Mouse (Mus musculus) T-cell, adult 2 months (primary cell): ENCODE results near the gene Rftn1.

ENCODE experiments used
- DNase-seq: peaks from one replicate; pipeline ENCODE4 v3.0.0; 2022; ENCODE audit warnings: low spot score

Gene Rftn1

DNA sequence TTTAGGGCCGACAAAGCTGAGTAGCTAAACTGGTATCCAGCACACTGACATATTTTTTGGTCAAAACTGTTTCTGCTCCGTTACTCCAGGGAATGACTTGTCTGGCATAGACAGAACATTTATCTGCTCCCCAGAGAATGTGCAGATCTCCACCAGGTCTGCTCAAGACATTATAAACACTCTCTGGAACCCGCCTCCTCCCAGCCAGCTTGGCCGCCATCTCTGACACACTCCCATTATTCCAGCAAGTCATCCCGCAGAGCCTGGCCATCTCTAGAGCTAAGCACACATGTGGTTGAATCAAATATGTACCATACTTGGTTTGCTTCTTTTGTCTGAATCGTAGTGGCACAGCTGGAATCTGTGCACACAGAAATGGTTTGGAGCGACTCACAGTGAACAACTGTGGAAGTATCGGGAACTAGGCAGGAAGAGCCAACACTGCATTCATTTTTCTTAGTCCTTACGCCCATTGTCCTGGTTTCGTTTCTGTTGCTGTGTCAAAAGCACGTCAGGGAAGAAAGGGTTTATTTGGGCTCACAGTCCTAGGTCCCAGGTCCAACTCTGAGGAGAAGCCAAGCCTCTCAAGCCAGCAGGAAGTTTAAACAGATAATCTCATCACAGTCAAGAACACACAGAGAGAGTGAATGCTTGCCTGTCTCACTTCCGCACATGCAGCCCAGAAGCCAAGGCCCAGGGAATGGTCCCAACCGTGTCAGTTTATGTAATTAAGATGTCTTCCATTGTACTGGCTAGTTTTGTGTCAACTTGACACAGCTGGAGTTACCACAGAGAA lies 126.4 kb downstream of the Rftn1 start:
- DNase-seq: no peak

DNA sequence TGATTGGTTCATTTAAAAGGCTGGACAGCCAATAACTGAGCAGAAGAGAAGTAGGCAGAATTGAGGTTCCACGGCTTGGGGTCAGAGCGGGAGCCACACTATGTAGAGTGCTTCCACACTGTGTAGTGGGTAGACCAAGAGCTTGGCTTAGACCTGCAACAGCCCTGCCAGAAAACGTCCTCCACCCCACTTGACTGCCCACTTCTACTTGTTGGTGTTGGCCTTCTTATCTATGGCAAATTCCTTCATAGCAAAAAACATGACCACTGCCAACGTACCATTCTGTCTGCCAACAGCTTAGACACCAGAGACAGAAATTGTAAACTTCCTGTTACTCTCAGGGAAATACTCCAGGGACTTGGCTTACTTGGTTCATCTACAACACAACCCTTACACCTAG lies 127.8 kb downstream of the Rftn1 start:
- no peak for DNase-seq

DNA sequence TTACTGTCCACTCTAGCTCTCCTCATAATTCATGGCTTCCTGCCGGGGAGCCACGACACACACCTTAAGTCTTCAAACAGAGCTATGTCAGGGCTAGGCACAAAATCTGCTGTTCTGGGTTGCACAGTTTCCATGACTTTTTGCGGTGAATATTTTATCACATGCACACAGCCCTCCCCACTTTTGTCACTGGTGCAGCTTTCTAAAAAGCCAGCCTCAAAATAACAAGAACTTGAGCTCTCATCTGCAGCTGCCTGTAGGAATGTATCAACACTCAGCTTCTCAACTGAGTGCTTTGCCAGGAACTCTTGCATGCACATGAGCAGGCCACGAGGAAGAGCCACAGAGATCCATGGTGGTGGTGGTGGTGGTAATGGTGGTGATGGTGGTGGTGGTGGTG lies 129.0 kb downstream of the Rftn1 start:
- no peak for DNase-seq

DNA sequence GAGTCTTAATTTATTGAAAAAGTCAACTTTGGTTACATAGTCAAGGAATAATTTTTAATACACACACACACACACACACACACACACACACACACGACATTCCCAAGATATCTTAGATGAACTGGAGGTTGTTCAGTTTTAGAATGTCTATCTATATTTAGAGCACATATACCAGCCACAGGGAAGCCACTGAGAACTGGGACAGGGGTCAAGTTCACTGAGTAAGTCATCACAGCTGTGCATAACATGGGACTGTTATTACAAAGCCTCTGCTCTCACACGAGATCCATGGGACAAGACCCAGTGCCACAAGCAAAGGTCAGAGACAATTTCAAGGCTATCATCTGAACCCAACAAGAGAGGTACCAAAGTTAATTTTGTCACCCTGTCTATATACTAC lies 130.3 kb downstream of the Rftn1 start:
- DNase-seq: no peak

DNA sequence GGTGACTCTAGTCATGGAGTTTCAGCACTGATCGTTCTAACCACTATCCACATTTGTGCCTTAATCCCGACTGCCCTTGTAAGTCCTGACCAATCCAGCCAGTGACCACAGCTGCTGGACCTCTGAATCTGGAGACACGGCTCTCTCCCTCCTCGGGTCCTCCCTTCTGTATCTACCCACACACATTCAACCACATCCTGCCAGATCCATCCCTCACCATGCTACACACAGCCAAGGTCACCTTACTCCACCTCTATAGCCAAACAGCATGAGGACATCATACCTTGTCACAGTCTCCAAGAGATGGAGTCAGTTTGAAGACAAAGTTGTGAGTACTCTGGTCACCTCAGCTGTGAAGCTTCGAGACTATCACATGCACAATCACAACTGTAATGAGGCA lies 131.1 kb downstream of the Rftn1 start:
- DNase-seq: no peak

DNA sequence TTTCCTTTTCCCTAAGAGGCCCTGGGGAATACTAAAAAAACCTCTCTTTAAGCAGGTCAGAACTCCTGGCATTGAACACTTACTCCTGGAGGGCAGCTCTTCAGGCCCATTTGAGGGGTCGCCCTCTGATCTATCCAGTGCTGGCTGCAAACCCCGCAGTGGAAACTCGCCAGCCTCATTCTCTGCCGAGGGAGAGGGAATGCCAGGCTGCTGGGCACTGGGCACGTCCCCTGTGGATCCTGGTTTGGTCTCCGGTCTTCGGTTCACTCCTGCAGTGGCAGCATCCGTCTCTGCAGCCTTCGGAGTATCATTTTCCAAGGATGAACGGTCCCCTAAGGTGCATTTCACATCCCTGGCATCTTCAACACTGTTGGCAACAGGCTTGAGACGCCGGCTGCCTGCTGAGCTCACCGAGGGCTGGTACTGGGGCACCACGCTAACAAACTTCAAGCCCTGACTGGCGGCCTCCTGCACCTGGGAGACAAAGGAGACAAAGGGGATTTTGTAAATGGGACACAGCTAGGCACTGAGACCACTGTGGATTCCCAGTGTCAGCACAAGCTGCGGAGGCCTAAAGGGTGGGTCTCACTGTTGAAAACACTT lies 135.2 kb downstream of the Rftn1 start:
- DNase-seq: no peak

DNA sequence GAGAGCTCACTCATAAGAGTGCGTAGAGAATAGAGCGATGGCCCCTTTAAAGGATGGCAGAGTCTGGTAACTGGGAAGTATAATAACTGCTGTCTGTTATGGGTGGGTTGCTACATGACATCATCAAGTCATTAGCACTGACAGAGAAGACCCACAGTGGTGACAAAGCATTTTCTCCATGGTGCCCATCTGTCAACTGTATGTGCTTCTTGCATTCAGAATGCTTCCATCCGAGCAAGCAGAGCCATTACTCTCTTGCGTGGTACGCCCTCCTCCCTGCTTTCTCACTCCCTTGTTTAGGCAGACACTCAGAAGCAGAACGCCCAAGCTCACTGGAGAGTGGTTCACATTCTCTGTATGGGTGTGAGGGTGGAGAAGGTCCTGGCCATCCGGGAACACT lies 135.9 kb downstream of the Rftn1 start:
- DNase-seq: no peak

DNA sequence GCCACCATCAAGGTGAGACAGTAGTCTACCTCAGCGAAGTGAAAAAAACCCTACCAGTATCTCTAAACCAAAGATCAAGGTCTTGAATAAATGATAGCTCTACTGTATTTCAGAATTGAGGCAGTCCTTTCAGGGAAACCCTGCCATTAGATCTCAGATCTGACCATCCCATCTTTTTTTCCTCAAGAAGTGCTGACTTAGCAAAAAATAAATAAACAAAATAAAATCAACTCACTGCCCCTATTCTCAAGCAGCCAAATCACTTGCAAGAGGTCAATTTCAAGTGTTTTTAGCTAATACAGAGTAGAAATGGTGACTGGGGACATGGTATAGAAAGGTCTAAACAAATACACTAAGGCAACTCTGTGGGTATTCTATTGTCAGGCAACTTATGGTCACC lies 136.5 kb downstream of the Rftn1 start:
- no peak for DNase-seq

DNA sequence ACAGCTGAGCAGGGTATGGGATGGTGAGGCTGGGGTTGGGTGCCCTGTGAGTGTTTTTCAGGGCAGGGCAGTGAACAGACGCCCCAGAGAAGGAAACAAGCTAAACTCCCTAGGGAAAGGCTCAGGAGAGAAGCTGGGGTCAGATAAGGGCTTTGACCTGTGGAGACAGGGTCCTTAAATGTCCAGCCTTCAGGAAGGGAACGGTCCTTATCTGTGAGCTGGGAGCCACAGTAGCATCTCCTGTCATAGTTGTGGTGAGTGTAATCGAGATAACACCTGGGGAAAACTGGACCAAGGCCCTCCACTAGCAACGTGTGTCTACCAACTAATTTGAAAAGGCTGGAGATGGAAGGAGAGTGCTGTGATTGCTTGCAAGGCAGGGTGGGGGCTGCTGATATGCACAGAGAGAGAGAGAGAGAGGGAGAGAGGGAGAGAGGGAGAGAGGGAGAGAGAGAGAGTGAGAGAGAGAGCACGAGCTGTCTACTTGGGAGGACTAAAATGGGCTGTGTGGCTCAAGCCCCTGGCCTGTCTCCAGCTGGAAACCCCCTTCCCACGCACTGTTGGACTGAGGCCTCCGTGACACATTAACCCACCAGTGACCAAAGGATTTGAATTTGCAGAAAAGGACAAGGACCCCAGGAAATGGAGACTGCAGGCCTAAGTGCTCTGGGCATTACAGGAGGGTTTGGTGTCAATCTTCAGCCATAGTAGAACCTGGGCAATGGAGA lies 137.6 kb downstream of the Rftn1 start:
- DNase-seq: no peak

DNA sequence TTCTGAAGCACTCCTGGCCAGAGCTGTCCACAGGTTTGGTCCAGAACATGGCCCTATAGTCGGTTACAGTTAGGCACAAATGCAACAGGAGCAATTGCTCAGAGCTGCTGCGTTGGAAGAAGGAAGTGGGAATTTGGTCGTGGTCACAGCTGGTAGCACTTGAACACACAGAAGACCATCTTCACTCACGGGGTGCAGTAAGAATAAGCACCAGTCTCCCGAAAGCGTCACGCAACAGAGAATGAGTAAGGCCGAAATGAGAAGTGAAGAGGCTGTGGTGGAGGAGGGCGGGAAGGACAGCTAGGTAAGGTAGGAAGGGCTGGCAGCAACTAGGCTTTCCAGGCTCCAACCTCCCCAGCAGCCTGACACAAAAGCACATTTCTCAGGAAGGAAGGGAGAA lies 140.0 kb downstream of the Rftn1 start:
- no peak for DNase-seq

DNA sequence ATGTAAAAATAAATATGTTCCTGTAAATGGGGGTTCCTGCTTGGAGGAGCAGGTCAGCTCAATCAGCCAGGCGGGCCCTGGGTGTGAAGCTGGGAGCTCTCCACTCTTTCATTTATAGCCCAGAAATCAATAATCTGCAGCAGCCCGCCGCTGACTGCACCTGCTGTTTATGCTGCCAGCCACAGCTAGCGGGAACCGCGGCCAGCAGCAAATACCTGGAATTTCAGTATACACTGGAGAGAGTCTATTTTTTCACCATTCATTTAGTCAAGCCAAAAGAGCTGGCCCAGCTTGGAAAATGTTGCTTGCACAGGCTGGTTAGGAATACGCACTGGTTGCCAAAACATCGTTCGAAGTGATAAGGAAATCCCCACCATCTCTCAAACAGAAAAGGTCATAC lies 142.3 kb downstream of the Rftn1 start:
- no peak for DNase-seq

DNA sequence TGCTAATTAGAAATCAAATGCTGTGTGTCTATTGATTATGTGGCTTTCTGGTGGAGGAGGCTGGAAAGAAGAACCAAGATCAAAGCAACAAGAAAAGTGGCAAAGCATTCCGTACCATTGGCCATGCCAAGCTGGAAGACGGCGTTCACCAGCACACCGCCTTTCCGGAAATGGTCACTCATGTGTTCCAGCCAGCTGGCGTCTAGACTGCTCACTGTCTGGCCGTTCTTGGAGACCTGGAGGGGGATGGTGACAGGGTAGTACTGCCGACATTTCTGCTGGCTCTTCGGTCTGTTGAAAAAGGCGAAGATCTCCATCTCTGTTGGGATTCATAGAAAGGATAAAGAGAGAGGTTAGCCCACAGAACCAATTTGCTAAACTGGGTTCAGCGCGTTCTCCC lies 143.3 kb downstream of the Rftn1 start:
- DNase-seq: no peak

DNA sequence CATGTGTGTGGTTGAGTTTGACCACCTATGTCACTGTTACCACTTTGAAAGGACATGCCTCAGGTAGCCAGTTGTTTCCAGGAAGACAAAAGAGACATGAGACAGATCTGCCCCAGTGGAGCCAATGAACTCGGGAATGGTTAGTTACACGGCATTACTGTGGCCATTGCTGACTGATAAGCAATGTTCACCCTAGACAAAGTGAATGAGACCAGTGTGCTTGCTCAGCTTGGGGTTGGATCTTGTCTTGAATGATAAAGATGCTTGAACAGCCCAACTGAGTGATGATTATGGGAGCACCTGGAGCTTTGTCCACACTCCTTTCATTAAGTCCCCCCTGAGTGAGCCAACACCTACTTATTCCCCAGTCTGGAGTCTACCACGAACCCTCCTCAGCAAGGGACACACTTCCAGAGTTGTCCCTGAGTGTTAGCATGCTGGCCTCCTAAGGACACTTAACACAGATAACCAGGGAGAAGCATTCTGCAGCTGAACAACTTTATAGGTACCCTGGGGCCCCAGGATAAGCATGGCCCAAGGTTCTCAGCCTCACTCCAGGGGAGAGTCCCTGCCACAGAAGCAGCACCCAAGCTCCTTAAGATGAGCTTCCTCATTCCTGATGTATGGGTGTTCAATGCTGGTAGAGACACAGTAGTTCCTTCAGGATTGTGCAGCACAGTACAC lies 149.6 kb downstream of the Rftn1 start:
- DNase-seq: no peak

DNA sequence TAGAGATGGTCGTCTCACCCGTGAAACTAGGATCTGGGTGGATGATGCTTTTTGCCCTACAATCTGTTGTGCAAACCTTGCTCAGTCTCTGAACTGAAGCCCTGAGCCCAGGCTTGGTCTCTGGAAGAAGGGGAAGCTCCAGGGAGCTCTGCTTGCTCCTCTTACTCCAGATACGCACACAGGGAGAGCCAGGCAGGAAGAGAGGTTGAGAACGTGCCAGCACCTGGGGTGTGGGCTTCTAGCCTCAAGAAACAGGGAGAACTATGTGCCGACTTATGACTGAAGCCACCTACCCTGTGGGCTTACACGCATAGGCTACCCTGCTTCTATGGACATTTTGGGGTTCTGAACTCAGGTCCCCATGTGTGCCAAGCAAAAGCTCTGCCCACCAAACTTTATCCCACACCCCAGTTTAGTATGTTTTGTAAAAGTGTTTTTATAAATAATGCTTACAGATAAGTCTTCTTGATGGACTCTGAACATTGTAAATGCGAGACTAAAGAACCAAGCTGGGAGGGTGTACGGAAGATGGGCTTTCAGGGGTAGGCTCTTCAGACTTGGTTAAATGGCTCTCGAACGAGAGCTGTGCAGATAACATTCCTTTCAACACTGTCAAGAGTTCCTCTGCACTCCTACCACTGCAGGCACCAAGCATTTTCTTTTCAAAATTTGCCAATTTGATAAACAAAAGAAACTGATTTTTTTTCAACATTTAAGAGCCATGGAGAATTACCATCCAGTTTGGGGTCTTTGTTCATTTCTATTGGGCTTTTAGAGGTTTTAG lies 152.4 kb downstream of the Rftn1 start:
- DNase-seq: no peak

DNA sequence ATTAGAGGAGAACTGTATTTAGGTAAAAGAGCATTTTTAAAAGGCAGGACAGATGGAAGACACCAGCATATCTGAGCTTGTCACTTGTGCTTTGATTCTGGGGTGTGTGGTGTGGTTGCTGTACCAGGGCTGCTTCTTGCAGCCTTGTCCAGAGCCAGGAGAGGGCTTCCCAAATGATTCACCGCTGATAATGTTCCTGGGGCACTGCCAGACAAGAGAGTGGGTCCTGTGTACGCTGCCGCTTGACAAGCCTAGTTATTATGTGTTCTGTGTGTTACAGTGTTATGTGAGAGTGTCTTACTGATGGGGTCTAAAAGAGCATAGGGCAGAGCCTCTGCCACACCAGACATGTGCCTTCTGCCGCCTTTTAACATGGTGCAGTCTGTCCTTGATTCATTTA lies 153.1 kb downstream of the Rftn1 start:
- DNase-seq: no peak

DNA sequence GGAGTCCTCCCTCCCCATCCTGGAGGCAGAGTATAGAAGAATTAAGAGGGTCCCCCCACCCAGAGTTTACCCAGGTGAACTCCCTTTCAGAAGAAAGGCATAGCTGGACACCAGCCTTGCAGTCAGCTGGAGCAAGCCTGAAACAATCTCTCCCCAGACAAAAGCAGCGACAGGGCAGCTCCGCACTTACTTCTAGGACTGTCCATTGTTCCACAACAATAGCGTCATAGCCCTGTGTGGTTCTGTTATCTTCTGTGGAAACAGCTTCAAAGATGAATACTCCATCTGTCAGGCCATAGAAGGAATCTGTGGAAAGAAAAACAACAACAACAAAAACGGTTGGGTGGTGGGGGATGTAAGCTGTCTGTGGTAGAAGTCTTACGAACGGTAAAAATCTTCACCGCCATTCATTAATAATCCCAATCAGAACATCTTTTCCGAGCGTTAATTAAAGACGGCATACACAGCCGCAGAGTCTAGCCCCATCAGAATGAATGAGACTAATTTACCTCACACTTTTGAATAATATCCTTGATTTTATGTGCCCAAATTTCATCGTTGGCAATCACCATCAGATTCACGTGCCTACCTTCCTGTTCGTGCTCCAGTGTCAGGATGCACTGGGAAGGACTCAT lies 153.6 kb downstream of the Rftn1 start:
- DNase-seq: no peak

DNA sequence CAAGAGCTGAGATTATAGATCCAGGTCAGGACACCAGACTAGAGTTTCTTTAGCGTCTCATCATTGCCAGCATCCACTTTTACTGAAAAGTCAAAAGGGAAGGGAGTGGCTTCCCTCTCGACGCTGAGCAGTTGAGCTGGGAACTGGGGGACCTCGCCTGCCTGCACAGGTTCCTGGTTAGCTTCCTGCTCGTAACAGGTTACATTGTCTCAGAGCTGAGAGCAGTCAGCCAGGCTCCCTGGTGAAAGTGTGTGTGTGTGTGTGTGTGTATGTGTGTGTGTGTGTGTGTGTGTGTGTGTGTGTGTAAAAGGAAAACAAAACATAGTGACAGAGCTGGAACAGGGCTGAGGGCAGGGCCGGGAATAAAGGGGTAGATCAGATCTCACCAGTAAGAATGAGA lies 156.8 kb downstream of the Rftn1 start:
- no peak for DNase-seq

DNA sequence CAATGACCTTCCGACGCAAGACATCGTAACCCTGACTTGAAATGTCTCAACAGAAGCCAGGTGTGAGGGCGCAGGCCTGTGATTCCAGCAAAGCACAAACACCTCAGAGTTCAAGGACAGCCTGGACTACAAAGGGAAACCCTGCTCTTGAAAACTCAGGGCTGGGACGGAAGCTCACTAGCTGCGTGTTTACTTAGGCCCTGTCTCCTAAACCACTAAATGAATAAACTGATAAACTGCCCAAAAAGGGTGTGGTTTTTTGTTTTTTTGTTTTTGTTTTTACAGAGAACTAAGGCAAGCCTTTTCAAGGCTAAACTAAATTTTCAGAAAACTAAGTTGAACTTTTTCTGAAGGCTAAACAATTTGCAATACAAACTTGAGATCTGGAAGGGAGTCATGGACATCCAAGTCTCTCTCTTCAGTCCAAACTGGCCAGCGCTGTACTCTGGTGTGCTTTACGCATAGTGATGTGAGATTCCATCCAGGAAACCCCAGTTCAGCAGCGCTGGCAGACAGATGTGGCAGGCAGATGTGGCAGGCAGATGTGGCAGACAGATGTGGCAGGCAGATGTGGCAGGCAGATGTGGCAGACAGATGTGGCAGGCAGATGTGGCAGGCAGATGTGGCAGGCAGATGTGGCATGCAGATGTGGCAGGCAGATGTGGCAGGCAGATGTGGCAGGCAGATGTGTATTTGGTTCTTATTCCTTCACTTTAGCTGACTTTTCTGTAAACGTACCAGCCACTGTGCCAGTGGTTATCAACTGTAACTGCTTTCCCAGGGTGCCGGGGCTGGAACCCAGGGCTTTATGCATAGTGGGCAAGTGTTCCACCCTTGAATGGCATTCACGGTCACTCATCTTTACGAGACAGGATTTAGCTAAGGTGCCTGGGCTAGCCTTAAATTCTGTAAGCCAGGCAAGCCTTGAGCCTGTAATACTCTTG lies 158.7 kb downstream of the Rftn1 start:
- no peak for DNase-seq

DNA sequence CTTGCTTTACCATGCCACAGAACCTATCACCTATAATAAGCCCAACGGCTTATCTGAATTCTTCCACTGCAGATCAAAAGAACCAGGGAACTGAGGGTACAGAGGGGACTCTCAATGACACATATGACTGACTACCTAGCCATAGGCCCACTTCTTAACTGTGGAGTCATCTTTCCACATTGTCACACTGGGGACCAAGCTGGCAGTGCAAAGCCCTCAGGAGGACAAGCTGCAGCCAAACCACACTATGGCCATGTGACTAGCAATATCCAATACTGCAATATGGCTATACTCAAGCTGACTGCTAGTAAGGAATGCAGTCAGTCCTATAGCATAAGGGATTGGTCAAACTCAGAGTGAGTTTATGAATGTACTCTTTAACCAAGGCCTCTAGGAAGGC lies 164.8 kb downstream of the Rftn1 start:
- no peak for DNase-seq

DNA sequence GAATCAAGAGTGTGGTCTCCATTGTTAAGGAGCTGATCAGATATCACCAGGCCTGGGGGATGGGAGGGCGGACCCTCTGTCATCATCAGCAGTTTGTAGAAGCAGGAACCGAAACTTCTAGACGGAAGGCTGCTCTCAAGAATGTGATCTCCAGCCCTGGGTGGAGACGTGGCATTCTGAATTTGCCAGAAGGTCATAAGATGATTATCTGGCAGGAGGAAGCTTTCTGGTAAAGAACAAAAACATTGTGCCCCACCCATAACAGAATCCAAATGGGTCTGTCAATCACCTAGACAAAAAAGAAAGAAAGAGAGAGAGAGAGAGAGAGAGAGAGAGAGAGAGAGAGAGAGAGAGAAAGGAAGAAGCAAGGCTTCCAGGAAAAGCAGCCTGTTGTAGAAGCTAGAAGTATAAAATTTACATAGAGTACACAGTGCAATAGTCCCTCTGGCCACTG lies 165.3 kb downstream of the Rftn1 start:
- no peak for DNase-seq
